Mouse (Mus musculus) fat pad, adult 2 months (tissue): Measurements from ENCODE around the gene Rgs16.
"Not testable (repeated sequence)": the region's sequence is repeated elsewhere in the genome, so short reads cannot be mapped to it uniquely, and the experiment has no call there.

ENCODE experiments used
- DNase-seq: peaks from one replicate; pipeline ENCODE4 v3.0.0-alpha.2; 2011; ENCODE audit warnings: low read depth, low spot score; ENCODE audit errors: extremely low read depth

Gene Rgs16

DNA sequence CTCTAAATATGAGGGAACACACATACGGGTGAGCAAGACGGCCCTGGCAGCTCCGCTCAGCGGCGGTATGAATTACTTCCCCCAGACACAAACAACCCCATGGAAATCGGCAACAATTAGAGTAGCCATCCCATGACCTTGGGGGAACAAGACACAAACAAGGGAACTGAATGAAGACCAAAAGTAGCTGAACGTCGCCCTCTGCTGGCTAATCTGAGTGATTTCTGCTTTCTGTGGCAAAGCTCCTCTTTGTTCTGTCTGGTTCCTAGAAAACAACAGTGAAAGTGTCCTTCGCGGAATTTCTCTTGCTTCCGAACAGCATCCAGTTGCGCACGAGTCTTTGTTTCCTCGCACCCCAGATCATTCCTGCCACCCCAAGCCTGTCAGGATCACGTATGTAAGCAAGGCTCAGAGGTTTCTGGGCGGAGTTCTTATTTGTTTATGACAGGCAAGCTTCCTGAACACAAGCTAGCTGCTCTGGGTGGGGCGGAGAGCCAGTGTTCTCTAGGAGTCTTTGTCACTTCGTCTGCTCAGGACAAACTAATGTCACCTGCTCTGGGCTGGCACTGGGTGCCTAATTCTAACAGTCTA, 9.2 kb downstream of the Rgs16 start, which contains the start of gene Rnasel:
Gene Rnasel, plus strand, starts transcription at position 216 of the 591 bp plus-strand sequence.
- no peak for DNase-seq

DNA sequence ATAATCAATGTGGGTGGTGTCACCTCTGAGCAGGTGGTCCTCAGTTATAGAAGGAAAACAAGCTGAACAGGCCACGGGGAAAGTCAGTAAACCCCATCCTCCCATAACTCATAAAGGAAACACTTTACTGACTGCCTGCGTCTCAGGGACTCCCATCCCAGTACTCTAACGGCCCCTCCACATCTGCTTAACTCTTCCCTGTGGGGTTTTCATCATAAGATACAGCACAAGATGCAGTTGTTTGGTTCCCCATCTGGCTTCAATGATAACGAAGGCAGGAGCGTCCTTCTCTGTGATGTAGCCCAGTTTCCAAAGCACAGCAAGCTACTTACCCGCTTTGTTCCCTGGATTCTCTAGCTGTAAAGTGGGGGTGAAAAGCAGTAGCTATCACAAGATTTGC, 9.9 kb downstream of the Rgs16 start:
- DNase-seq: no peak

DNA sequence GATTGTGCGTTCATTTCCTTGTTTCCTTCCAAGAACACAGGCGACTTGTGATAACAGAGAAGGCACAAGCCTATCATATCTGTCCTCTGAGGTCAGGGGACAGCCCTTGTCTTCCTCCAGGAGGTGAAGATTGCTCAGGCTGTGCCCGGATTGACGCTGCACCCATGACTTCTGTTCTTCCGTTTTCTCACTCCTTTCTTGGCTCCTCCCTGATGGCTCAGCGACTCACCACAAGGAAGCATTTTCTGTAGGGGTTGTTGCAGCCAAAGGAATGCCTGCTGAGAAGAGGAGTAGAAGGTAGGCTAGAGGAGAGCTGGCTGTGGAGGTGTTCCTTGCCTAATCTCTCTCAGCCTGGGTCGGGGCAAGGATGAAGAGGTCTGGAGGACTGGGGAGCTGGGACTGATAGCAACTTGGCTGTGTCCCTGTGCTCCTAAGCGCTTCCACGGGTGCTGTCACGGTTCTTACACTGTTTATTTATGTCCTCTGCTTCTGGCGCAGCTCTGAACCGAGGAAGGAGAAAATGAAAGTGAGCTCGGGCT, 11.7 kb downstream of the Rgs16 start:
- no peak for DNase-seq

DNA sequence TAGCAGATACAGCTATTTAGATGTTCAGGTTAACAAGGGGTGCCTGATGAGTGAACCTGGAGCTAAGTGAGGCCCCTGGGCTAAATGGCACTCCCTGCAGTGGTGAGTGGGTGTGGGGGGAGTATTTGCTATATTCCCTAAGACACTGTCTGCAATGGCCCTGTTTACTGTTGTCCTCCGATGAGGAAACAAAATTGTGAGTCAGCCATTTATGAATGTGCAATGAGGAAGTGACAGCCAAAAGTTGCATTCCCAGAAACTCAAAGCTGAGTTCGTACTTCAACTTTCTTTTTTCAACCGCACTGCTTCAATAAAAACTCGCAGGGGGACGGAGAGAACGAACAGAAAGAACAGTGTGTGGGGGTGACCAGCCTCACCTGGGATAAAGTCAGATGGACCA, 12.4 kb downstream of the Rgs16 start:
- no peak for DNase-seq

DNA sequence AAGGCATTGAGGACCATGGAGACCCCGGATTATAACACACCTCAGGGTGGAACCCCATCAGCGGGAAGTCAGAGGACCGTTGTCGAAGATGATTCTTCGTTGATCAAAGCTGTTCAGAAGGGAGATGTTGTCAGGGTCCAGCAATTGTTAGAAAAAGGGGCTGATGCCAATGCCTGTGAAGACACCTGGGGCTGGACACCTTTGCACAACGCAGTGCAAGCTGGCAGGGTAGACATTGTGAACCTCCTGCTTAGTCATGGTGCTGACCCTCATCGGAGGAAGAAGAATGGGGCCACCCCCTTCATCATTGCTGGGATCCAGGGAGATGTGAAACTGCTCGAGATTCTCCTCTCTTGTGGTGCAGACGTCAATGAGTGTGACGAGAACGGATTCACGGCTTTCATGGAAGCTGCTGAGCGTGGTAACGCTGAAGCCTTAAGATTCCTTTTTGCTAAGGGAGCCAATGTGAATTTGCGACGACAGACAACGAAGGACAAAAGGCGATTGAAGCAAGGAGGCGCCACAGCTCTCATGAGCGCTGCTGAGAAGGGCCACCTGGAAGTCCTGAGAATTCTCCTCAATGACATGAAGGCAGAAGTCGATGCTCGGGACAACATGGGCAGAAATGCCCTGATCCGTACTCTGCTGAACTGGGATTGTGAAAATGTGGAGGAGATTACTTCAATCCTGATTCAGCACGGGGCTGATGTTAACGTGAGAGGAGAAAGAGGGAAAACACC, 13.7 kb downstream of the Rgs16 start:
- DNase-seq: no peak

- no peak for DNase-seq
These were observed 24.0 kb downstream of the Rgs16 start for GRCm38 (mm10) chr1:153764136-153764535.

- no peak for DNase-seq
These were observed 26.1 kb downstream of the Rgs16 start for GRCm38 (mm10) chr1:153766298-153766697.

DNA sequence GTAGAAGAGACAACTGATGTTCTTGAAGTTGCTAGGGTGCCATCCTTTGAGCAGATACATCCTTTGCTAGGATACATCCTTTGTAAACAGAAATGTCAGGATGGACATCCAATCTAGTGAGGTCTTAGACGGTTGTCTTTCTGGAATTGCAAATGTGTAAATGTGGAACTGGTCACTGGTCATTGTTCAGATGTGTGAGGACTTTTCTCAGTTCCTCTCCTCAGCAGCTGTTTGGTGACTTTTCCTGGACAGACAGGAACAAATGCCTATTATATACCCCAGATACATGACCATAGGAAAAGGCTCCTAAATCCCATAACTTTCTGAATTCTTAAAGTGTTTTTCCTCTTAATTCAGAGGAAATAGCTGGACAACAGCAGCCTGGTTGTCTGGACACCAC, 27.1 kb downstream of the Rgs16 start:
- no peak for DNase-seq

DNA sequence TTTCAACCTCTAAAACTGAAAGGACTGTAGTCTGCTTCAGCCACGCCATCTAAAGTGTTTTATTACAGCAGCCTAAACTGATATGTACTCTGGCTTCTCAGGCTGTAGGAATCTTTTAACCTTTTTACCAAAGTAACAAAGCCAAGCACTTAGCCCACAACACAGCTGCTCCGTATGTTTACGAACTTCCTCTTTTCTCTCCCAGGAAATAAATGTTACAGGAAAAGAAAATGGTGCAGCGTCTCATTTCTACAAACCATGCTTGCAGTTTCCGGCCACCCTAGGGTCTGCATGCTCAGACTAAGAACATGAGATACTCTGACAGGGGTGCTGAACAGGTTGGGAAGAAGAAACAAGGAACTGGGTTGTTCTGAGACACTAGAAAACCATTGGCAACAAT, 28.3 kb downstream of the Rgs16 start:
- DNase-seq: no peak

- DNase-seq: not testable (repeated sequence)
These were observed 29.4 kb downstream of the Rgs16 start for GRCm38 (mm10) chr1:153769571-153769970.

DNA sequence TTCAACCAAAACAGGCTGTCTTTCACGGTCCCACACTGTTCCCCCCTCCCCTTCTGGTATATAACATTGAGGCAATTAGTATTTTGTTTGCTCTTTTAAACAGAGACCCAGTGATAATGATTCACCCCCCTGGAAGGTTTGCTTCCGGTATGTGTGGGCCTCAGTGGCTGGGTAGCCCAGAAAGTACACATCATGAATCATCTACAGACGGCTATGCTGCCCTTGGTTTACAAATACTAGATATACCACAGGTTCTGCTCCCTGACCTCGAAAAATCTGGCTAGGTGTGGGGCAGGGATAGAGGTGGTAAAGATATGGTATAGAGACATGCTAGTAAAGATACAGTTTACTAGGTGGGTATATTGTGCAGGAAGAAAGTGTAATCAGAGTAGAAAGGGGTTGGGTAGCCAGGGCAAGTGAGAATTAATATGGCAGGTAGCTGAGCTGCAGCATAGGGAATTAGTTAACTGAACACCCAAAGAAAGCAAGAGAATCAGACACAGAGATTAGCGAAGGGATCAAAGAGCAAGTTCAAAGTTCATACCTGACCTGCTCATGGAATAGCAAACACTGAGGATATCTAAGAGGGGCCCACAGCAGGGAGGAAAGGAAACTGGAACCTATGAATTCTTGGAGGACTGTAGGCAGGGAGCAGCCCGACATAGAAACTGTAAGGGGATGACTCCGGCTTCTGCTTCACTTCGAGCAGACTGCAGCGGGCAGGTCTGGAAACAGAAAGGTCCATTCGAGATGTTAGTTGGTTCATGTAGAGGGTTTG, 30.0 kb downstream of the Rgs16 start:
- no peak for DNase-seq

- no peak for DNase-seq
These were observed 30.6 kb downstream of the Rgs16 start for GRCm38 (mm10) chr1:153770776-153771167.

DNA sequence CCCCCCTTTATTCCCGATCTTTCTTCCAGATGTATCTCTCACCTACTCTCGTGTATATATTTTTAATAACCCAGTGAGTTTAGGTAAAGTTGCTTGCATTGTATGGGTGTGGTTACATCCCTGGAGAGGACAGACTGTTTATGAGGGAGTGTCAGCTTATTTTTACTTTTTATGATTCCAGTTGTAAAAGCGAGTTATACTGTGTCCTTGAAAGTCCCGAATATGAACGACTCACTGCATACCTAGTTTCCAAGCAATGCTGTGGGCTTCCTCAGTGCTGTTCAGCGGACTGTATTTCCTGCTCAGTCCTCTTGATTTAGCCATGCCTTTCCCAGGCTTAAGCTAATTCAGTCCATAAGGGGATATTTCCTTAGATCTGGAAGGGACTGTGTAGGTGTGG, 35.0 kb downstream of the Rgs16 start:
- DNase-seq: no peak

DNA sequence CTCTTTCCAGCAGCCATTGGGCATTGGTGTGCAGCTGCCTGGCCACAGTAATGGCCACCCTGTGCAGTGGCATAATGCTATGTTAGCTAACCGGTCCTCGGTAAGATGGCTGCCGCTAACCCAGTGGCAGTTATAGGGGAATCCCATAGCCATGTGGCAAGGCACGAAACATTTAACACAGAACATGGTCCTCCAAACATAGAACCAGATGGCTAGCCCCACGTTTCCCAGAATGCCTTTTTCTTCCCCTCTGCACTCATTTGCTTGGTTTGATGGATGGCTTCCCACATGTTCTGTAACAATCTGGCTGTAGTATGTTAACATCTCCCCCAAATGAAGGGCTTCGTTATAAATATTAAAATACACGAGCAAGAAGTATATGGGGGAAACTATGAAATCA, 36.1 kb downstream of the Rgs16 start:
- DNase-seq: no peak

DNA sequence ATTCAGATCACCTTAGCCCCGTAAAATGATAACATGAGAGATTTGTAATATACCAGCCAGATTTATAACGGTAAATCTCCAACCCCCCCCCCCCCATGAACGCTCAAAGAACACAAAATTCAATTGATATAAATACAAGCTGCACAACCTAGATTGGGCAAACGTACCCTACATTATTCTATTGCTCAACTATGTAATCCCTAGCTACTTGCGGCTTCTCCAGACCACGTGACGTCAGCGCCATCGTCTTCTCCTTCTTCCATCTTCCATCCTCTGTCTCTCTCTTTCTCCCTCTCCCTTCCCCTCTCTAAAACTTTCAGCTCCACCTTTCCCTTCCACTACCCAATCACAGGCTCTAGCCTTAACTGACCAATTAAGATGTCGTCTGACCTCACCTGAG, 38.1 kb downstream of the Rgs16 start:
- no peak for DNase-seq

GRCm38 (mm10) chr1:153783339-153783738, 43.2 kb downstream of the Rgs16 start:
- DNase-seq: no peak

DNA sequence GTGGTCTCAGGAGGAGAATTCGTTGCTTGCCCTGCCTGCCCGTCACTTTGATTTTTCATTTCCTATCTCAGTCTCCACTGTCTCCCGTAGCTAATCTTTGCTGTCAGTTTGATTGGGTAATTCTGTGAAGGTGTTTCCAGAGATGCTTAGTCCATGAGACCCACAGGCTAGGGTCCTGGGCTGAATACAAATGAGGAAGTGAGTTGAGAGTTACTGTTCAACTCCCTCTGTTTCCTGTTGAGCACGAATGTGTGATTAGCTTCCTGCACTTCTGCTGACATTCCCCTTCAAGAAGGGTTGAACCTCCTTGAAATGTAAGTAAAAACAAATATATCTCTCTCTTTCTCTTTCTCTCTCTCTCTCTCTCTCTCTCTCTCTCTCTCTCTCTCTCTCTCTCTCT, 45.5 kb downstream of the Rgs16 start:
- no peak for DNase-seq

DNA sequence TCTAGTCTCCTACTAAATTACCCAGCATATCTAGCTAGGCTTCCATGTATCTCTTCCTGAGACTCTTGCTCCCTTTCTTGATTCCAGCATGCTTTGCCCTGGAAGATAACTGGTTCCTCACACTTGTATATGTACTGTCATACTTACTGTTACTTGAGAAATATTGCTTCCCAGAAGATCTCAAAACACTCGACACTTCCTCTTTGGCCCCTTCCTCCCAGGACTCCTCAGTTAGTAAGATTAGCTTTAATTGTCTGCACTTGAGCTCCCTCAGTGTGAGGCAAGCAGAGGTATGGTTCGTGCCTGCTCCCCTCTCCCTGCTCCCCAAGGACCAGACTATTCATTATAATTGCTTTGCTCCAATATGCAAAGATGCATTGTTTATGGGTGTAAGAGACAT, 50.6 kb downstream of the Rgs16 start:
- DNase-seq: no peak

DNA sequence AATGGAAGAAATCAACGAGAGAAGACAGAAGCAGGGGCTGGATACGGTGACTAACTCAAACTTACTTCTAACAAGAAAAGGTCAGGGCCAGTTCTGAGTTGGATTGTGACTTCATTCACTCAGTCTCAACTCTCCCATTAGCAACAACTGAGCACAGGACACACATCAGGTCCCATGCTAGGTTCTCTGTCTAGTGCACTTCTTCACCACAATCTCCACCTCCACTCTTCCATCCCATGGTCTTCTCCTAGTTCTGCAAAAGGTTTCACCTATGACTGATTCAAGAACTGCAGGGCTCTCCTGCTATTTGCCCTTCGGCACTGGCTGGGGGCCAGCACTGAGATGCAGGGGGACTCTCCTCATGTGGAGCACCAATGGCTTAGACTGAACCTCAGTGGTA, 54.1 kb downstream of the Rgs16 start:
- no peak for DNase-seq
